Mouse (Mus musculus): ENCODE measurements at regions not wholly inside any gene's neighbourhood (a gene's known extent, or its start where the extent isn't known, plus 50 kb on each side); places are given as distances from the start of the nearest gene placed in this dataset.
"Not testable (repeated sequence)": the region's sequence is repeated elsewhere in the genome, so short reads cannot be mapped to it uniquely, and the experiment has no call there.

- ATAC-seq (replicated peaks; ENCODE audit: low FRiP score, low TSS enrichment, poor library complexity, severe bottlenecking), result not testable (repeated sequence)
Observed at GRCm38 (mm10) chrX:103532620-103533199, 97.7 kb upstream of the Zcchc13 start.

- no peak for ATAC-seq (replicated peaks; ENCODE audit: low FRiP score, low TSS enrichment, poor library complexity, severe bottlenecking)
Observed at GRCm38 (mm10) chrX:103533306-103533705, 97.1 kb upstream of the Zcchc13 start.

GRCm38 (mm10) chrX:103533831-103534230 lies 96.6 kb upstream of the Zcchc13 start:
- no peak for ATAC-seq (replicated peaks; ENCODE audit: low FRiP score, low TSS enrichment, poor library complexity, severe bottlenecking)

GRCm38 (mm10) chrX:103546490-103547202 lies 83.7 kb upstream of the Zcchc13 start:
- no peak for ATAC-seq (replicated peaks; ENCODE audit: low FRiP score, low TSS enrichment, poor library complexity, severe bottlenecking)

GRCm38 (mm10) chrX:103551304-103551703 lies 79.1 kb upstream of the Zcchc13 start:
- ATAC-seq (replicated peaks; ENCODE audit: low FRiP score, low TSS enrichment, poor library complexity, severe bottlenecking), result no peak

GRCm38 (mm10) chrX:103553196-103553595 lies 77.2 kb upstream of the Zcchc13 start:
- ATAC-seq (replicated peaks; ENCODE audit: low FRiP score, low TSS enrichment, poor library complexity, severe bottlenecking), result no peak

GRCm38 (mm10) chrX:103553605-103554004 lies 76.8 kb upstream of the Zcchc13 start:
- no peak for ATAC-seq (replicated peaks; ENCODE audit: low FRiP score, low TSS enrichment, poor library complexity, severe bottlenecking)

- ATAC-seq (replicated peaks; ENCODE audit: low FRiP score, low TSS enrichment, poor library complexity, severe bottlenecking), result peak; percentile 18; the same call in 1 of the 2 replicates
Observed at GRCm38 (mm10) chrX:103555041-103555986, 75.1 kb upstream of the Zcchc13 start.

GRCm38 (mm10) chrX:103556046-103556445 lies 74.3 kb upstream of the Zcchc13 start:
- ATAC-seq (replicated peaks; ENCODE audit: low FRiP score, low TSS enrichment, poor library complexity, severe bottlenecking), result no peak

GRCm38 (mm10) chrX:103556681-103557490 lies 73.5 kb upstream of the Zcchc13 start:
- 0 out of 2 replicates have a peak, but pooled peaks have one; percentile 37 for ATAC-seq (replicated peaks; ENCODE audit: low FRiP score, low TSS enrichment, poor library complexity, severe bottlenecking)

- no peak for ATAC-seq (replicated peaks; ENCODE audit: low FRiP score, low TSS enrichment, poor library complexity, severe bottlenecking)
Observed at GRCm38 (mm10) chrX:103557496-103557895, 72.9 kb upstream of the Zcchc13 start.

- peak; percentile 50; the same call in 1 of the 2 replicates for ATAC-seq (replicated peaks; ENCODE audit: low FRiP score, low TSS enrichment, poor library complexity, severe bottlenecking)
Observed at GRCm38 (mm10) chrX:103563531-103564246, 66.7 kb upstream of the Zcchc13 start.

GRCm38 (mm10) chrX:103573344-103573743 lies 57.0 kb upstream of the Zcchc13 start:
- ATAC-seq (replicated peaks; ENCODE audit: low FRiP score, low TSS enrichment, poor library complexity, severe bottlenecking), result no peak

GRCm38 (mm10) chrX:103579484-103579883 lies 50.9 kb upstream of the Zcchc13 start:
- no peak for ATAC-seq (replicated peaks; ENCODE audit: low FRiP score, low TSS enrichment, poor library complexity, severe bottlenecking)

All from megakaryocyte-erythroid progenitor cell, adult 5-6 weeks (primary cell).